Mouse (Mus musculus): ENCODE results near the gene Gm595.

GRCm38 (mm10) chrX:48908421-48908820 is 30.9 kb upstream of the Gm595 start:
- TF ChIP-seq CTCF (IDR thresholded peaks at IDR 0.05; ENCODE audit: borderline replicate concordance, insufficient read depth, low read length) (no peak), POLR2A (IDR thresholded peaks at IDR 0.05; ENCODE audit: low read depth, low read length) (no peak)

Measured in embryonic fibroblast, embryonic 13.5 days (primary cell).